Mouse (Mus musculus) spleen, adult 12 weeks (tissue): Measurements from ENCODE around the gene Gm44502.
"Not testable (repeated sequence)": the region's sequence is repeated elsewhere in the genome, so short reads cannot be mapped to it uniquely, and the experiment has no call there.

Source experiments
- DNase-seq: peaks from one replicate; pipeline ENCODE4 v3.0.0; 2022; ENCODE audit warnings: low spot score

Gm44502 gene

DNA sequence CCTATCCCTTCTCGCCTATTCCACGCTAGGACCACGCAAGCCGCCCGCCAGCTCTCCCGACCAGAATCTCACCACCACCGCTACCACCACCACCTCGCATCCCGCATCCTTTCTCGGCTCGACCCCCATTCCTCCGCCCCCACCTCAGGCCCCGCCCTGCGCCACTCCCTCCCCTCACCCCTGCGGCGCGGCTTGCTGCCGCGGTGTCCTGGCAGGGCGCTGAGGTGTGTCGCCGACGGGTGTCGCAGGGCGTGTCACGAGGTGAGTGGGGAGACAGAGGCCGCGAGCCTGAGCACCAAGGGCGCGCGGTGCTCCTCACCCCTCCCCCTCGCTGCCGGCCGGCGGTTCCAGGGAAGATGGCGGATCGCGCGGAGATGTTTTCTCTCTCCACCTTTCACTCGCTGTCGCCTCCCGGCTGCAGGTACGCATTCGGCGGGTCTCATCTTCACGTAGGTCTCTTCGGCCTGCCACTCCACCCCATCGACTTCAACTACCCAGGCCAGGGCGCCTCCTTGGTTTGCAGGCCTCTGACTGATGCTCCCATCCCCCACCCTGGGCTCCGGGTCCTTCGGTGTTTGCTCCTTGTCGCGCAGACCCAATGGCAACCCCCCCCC lies 24.5 kb upstream of the Gm44502 start, which contains the start of gene Mapk8ip2:
Gene Mapk8ip2 (plus strand): TSS at position 49 of the 614 bp plus-strand sequence.
- DNase-seq: no peak

DNA sequence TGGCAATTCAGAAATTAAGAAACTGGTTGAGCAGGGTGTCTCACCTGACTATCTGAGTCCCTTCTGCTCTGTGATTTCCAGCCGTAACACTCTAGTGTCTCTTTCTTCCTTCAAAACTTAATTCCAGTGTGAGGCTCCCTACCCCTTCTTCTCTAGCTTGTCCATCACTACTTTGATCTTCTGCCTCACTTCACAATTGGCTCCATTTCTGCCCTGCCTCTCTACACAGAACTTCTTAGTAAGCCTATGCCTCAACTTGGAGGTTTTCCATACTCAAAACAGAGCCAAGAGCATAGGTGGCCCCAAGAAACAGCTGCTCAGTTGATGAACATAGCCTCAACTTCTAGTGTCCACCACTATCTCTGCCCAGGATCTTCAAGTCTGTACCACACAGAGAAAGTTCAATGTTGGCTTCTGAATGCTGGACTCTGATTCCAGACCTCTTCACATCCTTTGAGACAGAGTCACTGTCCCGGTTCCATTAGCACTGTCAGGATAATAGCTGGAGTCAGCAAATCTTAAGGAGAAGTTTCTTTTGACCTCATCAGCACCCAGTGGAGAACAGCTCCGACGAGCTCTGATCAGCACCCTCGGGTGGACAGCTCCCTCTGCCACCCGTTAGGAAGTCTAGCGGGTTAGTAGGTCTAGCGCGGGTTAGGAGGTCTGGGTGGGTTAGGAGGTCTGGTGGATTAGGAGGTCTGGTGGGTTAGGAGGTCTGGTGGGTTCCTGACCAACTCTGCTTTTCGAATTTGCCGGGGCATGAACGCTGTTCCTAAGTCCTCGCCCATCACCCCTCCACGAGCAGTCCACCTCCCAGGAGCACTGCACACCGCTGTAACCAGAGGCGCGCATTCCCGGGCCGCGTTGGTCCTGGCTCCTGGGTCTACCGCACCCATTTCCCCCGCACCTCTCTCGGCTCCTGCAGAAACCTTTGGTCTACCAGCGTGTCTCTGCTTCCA lies 23.7 kb upstream of the Gm44502 start:
- no peak for DNase-seq

DNA sequence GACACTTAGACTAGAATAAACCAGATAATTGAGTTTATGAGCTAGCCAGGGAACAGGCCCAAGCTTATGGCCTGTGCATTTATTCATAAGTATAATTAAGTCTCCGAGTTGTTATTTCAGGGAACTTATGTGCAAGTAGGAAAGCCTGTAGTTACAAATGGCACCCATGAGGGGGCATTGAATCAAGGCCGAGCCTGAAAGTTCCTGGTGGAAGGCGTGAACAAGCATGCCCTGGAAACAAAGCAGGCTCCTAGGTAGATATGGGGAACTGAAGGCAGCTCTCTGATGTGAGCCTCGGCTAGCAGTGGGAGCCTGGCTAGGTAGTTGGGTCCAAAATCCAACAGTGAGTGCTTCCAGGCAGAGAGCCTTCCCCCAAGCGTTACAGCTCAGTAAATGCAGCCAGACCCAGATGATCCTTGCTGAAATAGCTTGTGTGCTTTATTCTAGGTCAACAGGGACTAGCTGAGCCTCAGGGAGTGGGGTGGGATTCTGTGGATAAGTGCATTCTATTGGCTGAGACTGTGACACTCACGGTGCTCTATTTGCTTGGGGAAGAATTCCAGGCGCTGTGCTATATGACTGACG lies 13.1 kb upstream of the Gm44502 start:
- DNase-seq: no peak

DNA sequence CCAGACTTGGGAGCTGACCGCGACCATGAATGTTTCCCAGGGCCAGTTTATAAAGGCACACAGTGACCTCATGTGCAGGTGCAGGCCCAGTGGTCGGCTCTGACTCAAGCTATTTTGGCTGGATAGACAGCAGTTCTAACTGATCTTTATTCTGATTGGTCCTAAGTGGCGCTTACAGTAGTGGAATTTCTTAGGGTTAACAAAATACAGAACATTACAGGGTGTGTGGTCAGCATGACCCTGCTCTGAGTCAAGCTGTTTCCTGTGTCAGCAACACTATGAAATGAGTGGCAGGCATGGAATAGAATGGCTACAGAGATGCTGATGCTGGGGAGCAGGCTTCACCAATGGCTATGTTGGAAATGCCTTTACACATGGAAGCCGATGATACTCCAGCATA lies 6.4 kb upstream of the Gm44502 start:
- no peak for DNase-seq

DNA sequence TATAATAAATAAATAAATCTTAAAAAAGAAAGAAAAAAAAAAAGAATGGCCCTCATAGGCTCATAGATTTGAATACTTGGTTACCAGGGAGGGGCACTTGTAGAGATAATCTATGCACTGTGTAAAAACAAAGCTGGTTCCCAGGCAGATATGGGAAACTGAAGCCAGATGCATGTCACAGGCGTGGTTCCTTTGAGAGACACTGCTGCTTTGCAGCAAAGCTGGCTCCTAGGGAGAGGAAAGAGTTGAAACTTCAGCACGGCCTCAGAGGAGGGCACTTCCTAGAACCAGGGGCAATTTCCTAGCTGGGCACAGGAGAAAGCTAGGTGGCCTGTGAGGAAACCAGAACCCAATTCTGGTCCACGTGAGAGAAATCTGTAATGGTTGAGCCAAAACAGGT lies 4.6 kb upstream of the Gm44502 start:
- DNase-seq: no peak

DNA sequence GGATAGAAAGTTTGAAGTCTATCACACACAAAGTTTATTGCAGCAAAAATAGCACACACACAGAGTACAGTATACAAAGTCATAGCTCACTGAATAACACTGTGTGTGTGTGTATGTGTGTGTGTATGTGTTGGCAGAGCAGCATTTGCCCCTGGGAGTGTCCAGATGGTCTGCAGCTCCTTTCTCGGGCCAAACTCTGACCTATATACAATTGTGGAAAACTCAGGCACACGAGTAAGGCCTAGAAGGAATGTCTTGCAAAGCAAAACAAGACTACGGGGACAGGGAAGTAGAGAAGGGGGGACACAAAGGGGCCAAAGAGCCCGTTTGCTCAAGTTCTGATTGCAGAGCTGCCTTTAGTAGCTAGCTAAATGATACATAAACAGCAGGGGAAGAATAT lies 3.5 kb upstream of the Gm44502 start:
- no peak for DNase-seq

DNA sequence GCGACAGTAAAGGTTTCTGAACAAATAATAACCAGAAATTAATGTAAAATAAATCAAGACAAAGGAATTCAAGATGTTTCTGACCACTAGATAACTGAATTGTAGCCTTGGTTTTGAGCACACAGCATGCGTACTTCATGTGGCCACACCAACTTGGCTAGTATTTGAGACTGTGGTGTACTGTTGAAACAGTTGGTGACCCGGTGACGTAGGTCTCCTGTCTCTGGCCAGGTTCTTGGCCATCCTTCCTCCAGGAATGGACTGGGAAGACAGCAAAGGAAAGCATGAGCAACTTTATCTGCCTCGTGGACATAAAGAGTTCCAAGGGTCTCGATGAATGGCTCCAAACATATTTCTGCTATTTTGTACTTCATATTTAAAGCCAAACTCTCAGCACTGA lies 2.3 kb upstream of the Gm44502 start:
- DNase-seq: no peak

DNA sequence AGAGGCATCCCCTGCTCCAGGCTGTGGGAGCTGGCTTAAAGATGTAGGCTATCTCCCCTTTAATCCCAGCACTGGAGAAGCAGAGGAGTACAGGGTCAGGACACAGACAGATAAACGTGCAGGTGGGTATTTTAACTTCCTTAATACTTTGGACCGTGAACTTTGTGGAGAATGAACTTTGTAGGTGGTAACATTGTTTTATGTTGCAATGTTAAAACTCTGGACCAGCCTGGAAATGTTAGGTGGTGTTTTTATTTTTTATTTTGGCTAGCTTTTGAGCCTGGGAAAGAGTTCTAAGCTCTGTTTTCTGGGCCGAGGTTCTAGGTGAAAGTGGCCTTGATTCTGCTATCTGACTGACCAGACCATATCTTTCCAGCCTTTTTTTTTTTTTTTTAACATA lies 1.8 kb upstream of the Gm44502 start:
- no peak for DNase-seq

DNA sequence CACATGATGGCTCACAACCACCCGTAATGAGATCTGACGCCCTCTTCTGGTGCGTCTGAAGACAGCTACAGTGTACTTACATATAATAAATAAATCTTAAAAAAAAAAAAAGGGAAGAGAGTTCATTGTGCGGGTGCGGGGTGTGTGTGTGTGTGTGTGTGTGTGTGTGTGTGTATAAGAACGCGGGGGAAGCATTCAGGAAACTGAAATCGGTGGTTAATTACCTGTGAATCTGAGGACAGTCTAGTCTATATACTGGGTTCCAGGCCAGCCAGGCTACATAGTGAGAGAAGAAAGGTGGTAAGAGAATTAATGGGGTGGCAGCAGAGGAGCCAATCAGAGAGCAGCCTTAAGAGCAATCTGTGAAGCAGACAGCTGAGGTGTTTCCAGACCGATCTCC lies 1.3 kb upstream of the Gm44502 start:
- not testable (repeated sequence) for DNase-seq

DNA sequence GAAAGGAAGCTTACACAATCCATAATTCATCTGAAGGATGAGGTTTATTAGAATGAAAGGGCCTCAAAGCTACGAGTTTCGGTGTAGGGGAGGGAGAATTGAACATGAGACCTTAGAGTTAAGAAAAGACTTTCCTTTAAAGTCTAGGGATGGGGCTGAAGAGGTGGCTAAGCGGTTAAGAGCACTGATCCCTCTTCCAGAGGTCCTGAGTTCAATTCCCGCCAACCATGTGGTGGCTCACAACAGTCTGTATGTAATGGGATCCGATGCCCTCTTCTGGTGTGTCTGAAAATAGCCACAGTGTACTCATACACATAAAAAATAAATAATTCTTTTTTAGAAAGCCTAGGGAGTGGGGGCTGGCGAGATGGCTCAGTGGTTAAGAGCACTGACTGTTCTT lies 845 bp upstream of the Gm44502 start:
- peak; percentile 8 for DNase-seq

DNA sequence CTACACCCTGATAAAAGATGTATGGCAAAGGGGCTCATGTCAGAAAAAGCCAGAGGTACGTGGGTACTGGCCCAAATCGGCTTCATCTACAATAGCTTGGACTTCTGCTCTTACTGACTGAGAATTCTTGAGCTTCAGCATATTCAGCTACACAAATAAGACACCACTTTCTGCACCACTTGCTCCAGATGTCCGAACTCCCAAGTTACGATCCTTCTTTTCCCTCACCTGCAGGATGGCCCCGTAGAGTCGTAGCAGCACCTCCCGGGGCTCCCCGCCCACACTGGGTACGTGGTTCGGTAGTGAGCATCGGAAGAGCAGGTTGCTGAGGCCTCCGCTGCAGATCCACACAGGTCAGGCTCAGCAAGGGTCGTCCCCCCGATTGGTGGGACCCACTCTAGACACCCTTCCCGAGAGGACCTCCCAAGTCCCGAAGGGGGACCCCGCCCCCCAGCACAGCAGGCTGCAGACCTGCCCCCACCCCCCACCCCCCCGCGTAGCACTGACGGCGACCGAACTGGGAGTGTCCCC lies 610 bp downstream of the Gm44502 start:
- no peak for DNase-seq

DNA sequence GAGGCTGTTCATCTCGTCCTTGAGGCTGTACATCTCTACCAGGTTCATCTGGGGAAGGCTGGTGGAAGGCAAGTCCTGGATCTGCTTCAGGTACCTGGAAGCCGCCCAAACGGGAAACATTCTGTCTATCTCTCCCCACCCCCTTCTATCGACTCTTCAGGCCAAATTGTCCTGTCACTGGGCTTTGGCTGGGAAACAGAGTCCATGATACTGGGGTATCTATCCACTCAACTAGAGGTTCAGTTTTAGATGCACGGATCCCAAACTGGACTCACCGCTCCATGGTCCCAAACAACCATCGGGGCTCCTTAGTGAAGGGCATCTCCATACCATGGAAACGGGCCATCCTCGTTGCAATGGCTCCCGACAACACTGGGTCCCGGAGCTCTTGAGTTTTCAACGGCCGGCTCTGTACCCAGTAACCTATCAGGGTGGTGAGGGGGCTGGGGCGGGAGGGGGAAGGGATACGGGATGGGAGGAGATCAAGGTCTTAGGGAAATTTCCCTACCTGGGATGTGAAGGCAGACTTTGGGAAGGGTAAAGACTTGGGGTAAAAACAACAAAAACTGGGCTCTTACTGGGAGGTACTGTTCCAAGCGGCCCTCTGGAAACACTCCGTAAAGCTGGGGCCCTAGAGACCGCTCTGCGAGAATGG lies 1.2 kb downstream of the Gm44502 start:
- DNase-seq: no peak

DNA sequence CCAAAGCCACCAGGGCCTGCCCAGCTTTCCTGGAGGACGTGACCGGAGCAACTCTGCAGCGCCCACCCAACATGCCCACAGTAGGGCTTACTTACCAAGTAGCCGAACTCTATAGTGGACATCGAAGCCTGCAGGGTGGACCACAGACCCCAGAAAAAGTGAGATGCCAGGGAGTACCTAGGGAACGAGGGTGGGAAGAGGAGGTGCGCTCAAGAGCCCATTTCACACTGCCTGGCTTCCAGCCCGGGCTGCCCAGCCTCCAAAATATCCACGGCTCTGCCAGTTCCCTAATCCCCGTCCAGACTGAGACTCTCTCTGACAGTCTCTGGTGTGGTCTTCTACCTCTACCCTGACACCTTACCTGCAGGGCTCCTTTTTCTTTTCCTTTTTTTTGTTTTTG lies 2.8 kb downstream of the Gm44502 start:
- no peak for DNase-seq

DNA sequence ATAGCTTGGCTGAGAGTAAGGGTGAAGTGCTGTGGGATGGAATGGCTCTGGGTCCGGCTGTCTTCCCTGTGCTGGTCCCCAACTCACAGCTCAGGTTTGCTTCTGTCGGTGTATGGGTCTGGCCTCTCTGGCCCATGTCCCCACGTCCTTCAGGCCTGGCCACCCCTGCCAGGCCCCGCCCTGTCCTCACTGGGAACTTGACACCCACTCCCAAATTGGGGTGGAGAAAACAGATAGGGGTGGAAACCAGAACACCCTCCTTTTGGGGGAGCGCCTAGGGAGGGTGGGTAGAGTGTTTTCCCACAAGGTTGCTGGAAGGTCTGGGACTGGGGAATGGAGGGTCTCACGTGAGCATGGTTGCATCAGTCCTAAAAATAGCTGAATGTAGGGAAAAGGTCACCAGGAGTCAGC lies 3.8 kb downstream of the Gm44502 start, which contains the start of gene Cpt1b:
Gene Cpt1b (minus strand): TSS at position 153 of the 411 bp plus-strand sequence.
- no peak for DNase-seq

DNA sequence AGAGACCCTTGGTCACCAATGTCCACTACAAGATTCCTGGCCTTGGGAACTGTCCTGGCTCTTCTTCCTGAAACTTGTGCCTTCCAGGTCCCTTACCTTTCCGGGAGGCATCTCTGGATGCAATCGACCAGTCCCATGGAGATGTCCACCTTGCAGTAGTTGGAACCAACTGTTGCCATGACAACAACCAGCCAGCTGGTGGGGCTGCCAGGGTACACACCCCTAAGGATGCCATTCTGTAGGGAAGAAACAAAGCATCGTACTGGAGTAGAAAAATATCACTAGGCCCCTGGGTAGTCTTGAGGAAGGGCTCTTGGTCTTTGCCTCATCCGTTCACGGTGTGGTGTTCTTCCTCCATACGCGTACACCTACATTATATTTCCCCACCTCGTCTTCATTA lies 4.9 kb downstream of the Gm44502 start:
- DNase-seq: no peak

DNA sequence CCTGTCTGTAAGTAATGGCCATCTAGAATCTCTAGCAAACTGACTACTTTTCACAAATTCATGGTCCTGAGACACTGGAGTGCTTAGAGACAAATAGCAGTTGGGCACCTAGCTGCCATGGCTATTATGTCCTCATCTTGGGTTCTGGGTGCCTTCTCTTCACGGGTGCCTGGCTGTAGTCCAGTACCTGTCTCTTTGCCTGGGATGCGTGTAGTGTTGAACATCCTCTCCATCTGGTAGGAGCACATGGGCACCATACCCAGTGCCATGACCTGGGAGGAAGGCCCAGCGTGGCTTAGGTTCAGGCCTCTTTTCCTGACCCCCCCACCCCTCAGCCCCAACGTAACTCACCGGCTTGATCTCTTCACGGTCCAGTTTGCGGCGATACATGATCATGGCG lies 7.6 kb downstream of the Gm44502 start:
- DNase-seq: no peak

DNA sequence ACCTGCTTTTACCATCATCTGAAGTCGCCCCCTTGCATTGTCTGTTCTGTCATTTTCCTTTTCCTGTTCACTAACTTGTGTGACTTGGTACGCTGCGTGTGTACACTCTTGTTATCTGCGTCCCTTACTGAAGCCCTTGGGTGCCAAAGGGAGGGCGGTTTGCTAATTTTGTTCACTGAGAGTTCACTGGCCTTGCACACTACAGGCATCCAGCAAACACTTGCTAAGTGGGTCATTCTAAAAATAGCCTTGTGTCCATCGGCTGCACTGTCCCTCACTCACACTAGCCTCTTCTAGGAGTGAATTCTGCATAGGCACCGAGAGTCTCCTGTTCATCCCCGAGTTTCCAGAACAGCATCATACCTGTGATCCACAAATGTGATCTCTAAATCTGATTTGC lies 14.2 kb downstream of the Gm44502 start:
- no peak for DNase-seq

DNA sequence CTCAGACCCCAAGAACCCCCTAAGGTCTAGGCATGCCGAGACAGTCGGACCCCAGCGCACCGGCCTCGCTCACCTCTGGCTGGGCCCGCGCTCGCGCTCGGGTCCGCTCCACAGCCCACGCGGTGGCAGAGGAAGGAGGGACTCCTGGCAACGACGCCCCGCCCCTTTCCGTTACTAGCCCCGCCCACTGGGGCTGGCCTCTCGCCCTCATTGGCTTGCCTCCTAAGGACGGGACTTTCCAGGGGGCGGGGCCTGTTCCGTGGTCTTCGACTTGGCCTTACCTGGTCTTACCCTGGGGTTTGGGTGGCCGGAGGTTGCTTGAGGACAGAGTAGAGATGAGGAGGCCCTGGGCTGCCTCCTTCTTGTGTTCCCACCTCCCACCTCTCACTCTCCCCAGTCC lies 19.4 kb downstream of the Gm44502 start, which contains the start of gene Syce3:
Gene Syce3 (minus strand): TSS at position 386 of the 400 bp plus-strand sequence.
- no peak for DNase-seq

DNA sequence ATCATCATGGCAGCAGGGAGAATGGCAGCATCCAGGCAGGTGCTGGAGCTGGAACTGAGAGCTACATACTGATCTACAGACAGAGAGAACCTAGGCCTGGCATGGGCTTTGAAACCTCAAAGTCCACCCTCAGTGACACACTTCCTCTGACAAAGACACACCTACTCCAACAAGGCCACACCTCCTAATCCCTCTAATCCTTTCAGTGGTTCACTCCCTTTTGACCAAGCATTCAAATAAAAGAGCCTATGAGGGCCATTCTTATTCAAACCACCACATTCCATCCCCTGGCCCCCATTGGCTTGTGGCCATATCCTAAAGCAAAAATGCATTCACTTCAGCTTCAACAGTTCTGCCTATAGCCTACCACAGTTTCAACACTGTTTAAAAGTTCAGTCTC lies 22.8 kb downstream of the Gm44502 start:
- DNase-seq: no peak

DNA sequence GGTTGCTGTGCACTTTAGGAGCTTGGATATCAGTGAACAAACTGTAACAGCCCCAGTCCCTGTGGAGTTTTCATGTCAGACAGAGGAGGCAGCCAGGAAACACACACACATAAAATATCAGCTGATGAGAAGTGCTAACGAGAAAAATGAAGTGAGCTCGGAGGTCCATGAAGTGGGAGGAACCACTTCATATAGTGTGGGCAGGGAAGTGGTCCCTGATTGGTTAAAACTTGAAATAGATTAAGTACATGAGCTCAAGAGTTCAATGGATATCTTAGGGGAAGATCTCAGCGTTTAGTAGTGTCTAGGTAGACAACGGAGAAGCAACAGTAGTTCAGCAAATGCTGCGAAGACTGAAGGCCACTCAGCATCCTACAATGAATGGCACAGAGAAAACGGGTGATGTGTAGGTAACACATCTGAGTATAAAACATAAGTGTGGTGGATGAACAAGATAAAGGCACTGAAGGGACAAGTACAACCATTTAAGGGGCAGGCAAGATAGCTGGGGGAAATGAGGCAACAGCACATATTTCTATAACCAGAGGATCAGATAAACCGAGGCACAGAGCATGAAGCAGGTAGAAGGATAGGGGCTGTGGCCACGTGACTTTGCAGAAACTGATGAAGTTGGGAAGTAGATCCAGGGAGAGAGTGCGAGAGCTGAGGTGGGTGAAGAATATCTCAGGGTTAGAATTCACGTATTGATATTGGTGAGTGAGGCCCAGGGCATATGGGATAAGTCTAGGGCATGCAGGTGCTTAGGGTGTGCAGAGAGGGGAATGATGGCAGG lies 24.5 kb downstream of the Gm44502 start:
- no peak for DNase-seq

DNA sequence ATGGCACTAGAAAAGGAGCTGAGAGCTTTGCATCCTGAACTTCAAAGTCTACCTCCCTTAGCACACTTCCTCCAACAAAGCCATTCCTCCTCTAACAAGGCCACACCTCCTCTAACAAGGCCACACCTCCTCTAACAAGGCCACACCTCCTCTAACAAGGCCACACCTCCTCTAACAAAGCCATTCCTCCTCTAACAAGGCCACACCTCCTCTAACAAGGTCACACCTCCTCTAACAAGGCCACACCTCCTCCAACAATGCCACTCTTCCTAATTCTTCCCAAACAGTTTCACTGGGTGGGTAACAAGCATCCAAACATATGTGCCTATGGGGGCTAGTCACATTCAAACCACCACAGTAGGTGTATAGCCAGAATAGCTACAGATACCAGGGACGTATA lies 27.0 kb downstream of the Gm44502 start:
- no peak for DNase-seq
